Mouse (Mus musculus) frontal cortex, postnatal 10 days (tissue): ENCODE measurements at regions not wholly inside any gene's neighbourhood (a gene's known extent, or its start where the extent isn't known, plus 50 kb on each side); places are given as distances from the start of the nearest gene placed in this dataset.

Experiments used
- DNase-seq, 2 experiments: peaks; one replicate each; pipeline ENCODE4 v3.0.0; 2022; ENCODE audit warnings: low spot score in 2 of 2, mixed read lengths in 1 of 2

GRCm38 (mm10) chr2:137827814-137828374, 428.5 kb upstream of the Btbd3 start:
- DNase-seq = no peak

GRCm38 (mm10) chr2:137821344-137821916, 434.9 kb upstream of the Btbd3 start:
- no peak for DNase-seq

- no peak for DNase-seq
These were observed 441.4 kb upstream of the Btbd3 start for GRCm38 (mm10) chr2:137814945-137815344.

GRCm38 (mm10) chr2:137808401-137809230, 447.7 kb upstream of the Btbd3 start:
- no peak for DNase-seq

GRCm38 (mm10) chr2:137807594-137808295, 448.6 kb upstream of the Btbd3 start:
- DNase-seq = no peak

- no peak for DNase-seq
These were observed 461.5 kb upstream of the Btbd3 start for GRCm38 (mm10) chr2:137794841-137795240.

GRCm38 (mm10) chr2:137784091-137784490, 472.3 kb upstream of the Btbd3 start:
- no peak for DNase-seq

- DNase-seq = no peak
These were observed 478.9 kb upstream of the Btbd3 start for GRCm38 (mm10) chr2:137777430-137777829.

- no peak for DNase-seq
These were observed 491.6 kb upstream of the Btbd3 start for GRCm38 (mm10) chr2:137764785-137765184.

- DNase-seq = no peak
These were observed 496.9 kb upstream of the Btbd3 start for GRCm38 (mm10) chr2:137759455-137759854.

GRCm38 (mm10) chr2:137758389-137758788, 498.0 kb upstream of the Btbd3 start:
- DNase-seq = no peak

- peak in 1 of 2 experiments; percentile 6 for DNase-seq
These were observed 498.8 kb upstream of the Btbd3 start for GRCm38 (mm10) chr2:137757231-137758212.

GRCm38 (mm10) chr2:137756220-137756619, 500.1 kb upstream of the Btbd3 start:
- DNase-seq = no peak

GRCm38 (mm10) chr2:137754481-137754880, 501.9 kb upstream of the Btbd3 start:
- DNase-seq = no peak

- no peak for DNase-seq
These were observed 524.0 kb upstream of the Btbd3 start for GRCm38 (mm10) chr2:137732410-137732809.

- DNase-seq = no peak
These were observed 525.9 kb upstream of the Btbd3 start for GRCm38 (mm10) chr2:137730472-137730931.

GRCm38 (mm10) chr2:137729871-137730270, 526.5 kb upstream of the Btbd3 start:
- DNase-seq = peak in 1 of 2 experiments; percentile 33

GRCm38 (mm10) chr2:137729207-137729606, 527.2 kb upstream of the Btbd3 start:
- DNase-seq = no peak

- no peak for DNase-seq
These were observed 532.7 kb upstream of the Btbd3 start for GRCm38 (mm10) chr2:137723651-137724050.

- no peak for DNase-seq
These were observed 534.5 kb upstream of the Btbd3 start for GRCm38 (mm10) chr2:137721767-137722424.
